Mouse (Mus musculus) left cerebral cortex, postnatal 10 days (tissue): ENCODE results near the gene Crabp2. TPM values are rescaled to one million over a fixed set of nuclear protein-coding genes. Genes with fewer than 3 reads are reported as not detected.

Experiments
- DNase-seq, 2 experiments: peaks; one replicate each; pipeline ENCODE4 v3.0.0; 2021 to 2022; ENCODE audit warnings: low spot score in 2 of 2, mixed read lengths in 1 of 2; ENCODE audit errors: extremely low spot score in 1 of 2
- intact Hi-C: fragments of 180-260 bp; cut with DNase I; formaldehyde crosslinking; loops from one replicate; pipeline ENCODE4 v1.15.1; 2025
- total RNA-seq, 2 experiments: library from RNA; stranded (reverse); gene quantifications; 2 replicates each; pipeline ENCODE4 v1.2.3; 2021

The Crabp2 gene
- total RNA-seq, 2 experiments from 2014 or later = 4.9 to 5.7 TPM

- intact Hi-C loops = no loop called here
- no peak for DNase-seq
Observed at GRCm38 (mm10) chr3:87949266-87949954, 944 bp downstream of the Crabp2 start.

- intact Hi-C loops = no loop called here
Observed at GRCm38 (mm10) chr3:87949955-87950515, 1.6 kb downstream of the Crabp2 start.

GRCm38 (mm10) chr3:87951946-87952345 lies 3.5 kb downstream of the Crabp2 start:
- no peak for DNase-seq
- intact Hi-C loops = no loop called here

More at GRCm38 (mm10) chr3:87949955-87950515, 1.6 kb downstream of the Crabp2 start:
- no peak for DNase-seq

GRCm38 (mm10) chr3:87952440-87952839 lies 4.0 kb downstream of the Crabp2 start:
- DNase-seq = no peak
- intact Hi-C loops = no loop called here

- DNase-seq = no peak
- intact Hi-C loops = no loop called here
Observed at GRCm38 (mm10) chr3:87958056-87958455, 9.6 kb downstream of the Crabp2 start.

- no peak for DNase-seq
- intact Hi-C loops = no loop called here
Observed at GRCm38 (mm10) chr3:87958476-87958875, 10.0 kb downstream of the Crabp2 start.

- intact Hi-C loops = no loop called here
- DNase-seq = no peak
Observed at GRCm38 (mm10) chr3:87958967-87959366, 10.5 kb downstream of the Crabp2 start.

- intact Hi-C loops = no loop called here
- no peak for DNase-seq
Observed at GRCm38 (mm10) chr3:87959371-87959770, 10.9 kb downstream of the Crabp2 start.

- intact Hi-C loops = no loop called here
- DNase-seq = no peak
Observed at GRCm38 (mm10) chr3:87960191-87960585, 11.7 kb downstream of the Crabp2 start.

- intact Hi-C loops = no loop called here
- DNase-seq = peak; percentile 82 to 95
Observed at GRCm38 (mm10) chr3:87960586-87961191, 12.2 kb downstream of the Crabp2 start.

- intact Hi-C loops = loop anchor here (2.0 kb wide), 1 partner anchor 102 kb away; no protein-coding TSS in a partner anchor
- DNase-seq = no peak
Observed at GRCm38 (mm10) chr3:87970184-87970938, 21.9 kb downstream of the Crabp2 start.

GRCm38 (mm10) chr3:87970939-87971488 lies 22.5 kb downstream of the Crabp2 start, which contains the start of gene Nes:
TSS of gene Nes (plus strand) at chr3:87971078.
- DNase-seq = peak in 1 of 2 experiments; percentile 90
- intact Hi-C loops = loop anchor here (2.0 kb wide), 1 partner anchor 102 kb away; no protein-coding TSS in a partner anchor

GRCm38 (mm10) chr3:87971489-87972202 lies 23.2 kb downstream of the Crabp2 start:
- intact Hi-C loops = loop anchor here (2.0 kb wide), 1 partner anchor 101 kb away; no protein-coding TSS in a partner anchor
- peak in 1 of 2 experiments; percentile 47 for DNase-seq

- DNase-seq = peak in 1 of 2 experiments; percentile 39
- intact Hi-C loops = no loop called here
Observed at GRCm38 (mm10) chr3:87972203-87972664, 23.8 kb downstream of the Crabp2 start.

- intact Hi-C loops = no loop called here
- peak in 1 of 2 experiments; percentile 28 for DNase-seq
Observed at GRCm38 (mm10) chr3:87972776-87973175, 24.3 kb downstream of the Crabp2 start.

GRCm38 (mm10) chr3:87973593-87974380 lies 25.3 kb downstream of the Crabp2 start:
- intact Hi-C loops = no loop called here
- peak in 1 of 2 experiments; percentile 28 for DNase-seq

GRCm38 (mm10) chr3:87974381-87974987 lies 26.0 kb downstream of the Crabp2 start:
- peak in 1 of 2 experiments; percentile 58 for DNase-seq
- intact Hi-C loops = no loop called here
